Mouse (Mus musculus) right cerebral cortex, adult 2 months (tissue): ENCODE measurements at regions not wholly inside any gene's neighbourhood (a gene's known extent, or its start where the extent isn't known, plus 50 kb on each side); places are given as distances from the start of the nearest gene placed in this dataset.

ENCODE experiments used
- DNase-seq, 2 experiments: peaks; one replicate each; pipeline ENCODE4 v3.0.0; 2021 to 2022; ENCODE audit warnings: low spot score in 2 of 2

GRCm38 (mm10) chr9:81567106-81567505 lies 66.5 kb downstream of the Htr1b start:
- DNase-seq: no peak

- peak in 1 of 2 experiments; percentile 1 for DNase-seq
Measured at GRCm38 (mm10) chr9:81538354-81538753, 95.3 kb downstream of the Htr1b start.
